ENCODE assay signal across 7 mouse cellular contexts in genomic region chr11:79704318-79705150, GRCm38 (mm10).
DNase-seq lines count a peak whose midpoint lies in the region; ATAC-seq and TF ChIP-seq lines count a peak whose summit lies in the region.

No protein-coding gene starts in this region.

- no peaks in the 10 kb centered on the region for H3K9me3 ChIP-seq in embryonic facial prominence, embryonic 11.5 days (replicated peaks; ENCODE audit: control insufficient read depth, low read length)
- no peaks in the 10 kb centered on the region for H3K9me3 ChIP-seq in limb, embryonic 12.5 days
- H3K9me3 ChIP-seq in midbrain, embryonic 15.5 days = no peaks in the 10 kb centered on the region

- H3K27me3 ChIP-seq in embryonic facial prominence, embryonic 11.5 days (ENCODE audit: control insufficient read depth, insufficient read depth, low read length) = no peaks in the 10 kb centered on the region
- no peaks in the 10 kb centered on the region for H3K27me3 ChIP-seq in kidney, adult 2 months (replicated peaks; ENCODE audit: control insufficient read depth, insufficient read depth, low read length)
- peaks cover 8% of the 10 kb centered on the region for H3K27me3 ChIP-seq in limb, embryonic 12.5 days
- no peaks in the 10 kb centered on the region; the same call in 1 of the 2 replicates for H3K27me3 ChIP-seq in midbrain, embryonic 15.5 days (replicated peaks)
- no peaks in the 10 kb centered on the region for H3K27me3 ChIP-seq in spleen, adult 2 months (ENCODE audit: control insufficient read depth, insufficient read depth, low read length)

- peak overlapping the region; percentile 86 for H3K4me3 ChIP-seq in embryonic facial prominence, embryonic 11.5 days (ENCODE audit: low read depth, low read length)
- peak overlapping the region; percentile 91 for H3K4me3 ChIP-seq in kidney, adult 2 months (ENCODE audit: insufficient read depth, low read depth, low read length)
- H3K4me3 ChIP-seq in limb, embryonic 12.5 days (replicated peaks) = peak overlapping the region; percentile 70
- H3K4me3 ChIP-seq in midbrain, embryonic 15.5 days = peak overlapping the region; percentile 83
- peak overlapping the region; percentile 93 for H3K4me3 ChIP-seq in spleen, adult 2 months (ENCODE audit: extremely low read depth, insufficient read depth, insufficient read length)

- peak; percentile 88 for ATAC-seq in embryonic facial prominence, embryonic 11.5 days (replicated peaks; ENCODE audit: insufficient number of reproducible peaks, low FRiP score, low TSS enrichment, low read depth)
- peak; percentile 86 for ATAC-seq in limb, embryonic 12.5 days (ENCODE audit: insufficient number of reproducible peaks, insufficient read depth, low FRiP score, low TSS enrichment, low read depth)
- peak; percentile 93 for ATAC-seq in midbrain, embryonic 15.5 days (replicated peaks)

- peak; percentile 99 for DNase-seq in adrenal gland, postnatal 14 days
- DNase-seq in embryonic facial prominence, embryonic 11.5 days (ENCODE audit: low spot score) = peak; percentile 95
- peak; percentile 96 to 98 for DNase-seq in heart, adult 18-20 months
- peak; percentile 98 for DNase-seq in kidney, adult 2 months
- peak; percentile 81 to 91 for DNase-seq in spleen, adult 2 months (ENCODE audit: low read depth in 1 of 2, low spot score in 2 of 2)

- no peaks in the 10 kb centered on the region for H3K36me3 ChIP-seq in embryonic facial prominence, embryonic 11.5 days (replicated peaks; ENCODE audit: control insufficient read depth, insufficient read depth, low read depth, low read length)
- H3K36me3 ChIP-seq in kidney, adult 2 months (ENCODE audit: control insufficient read depth, insufficient read depth, low read length) = no peaks in the 10 kb centered on the region
- H3K36me3 ChIP-seq in limb, embryonic 12.5 days = peaks cover 17% of the 10 kb centered on the region
- no peaks in the 10 kb centered on the region for H3K36me3 ChIP-seq in midbrain, embryonic 15.5 days (replicated peaks)
- H3K36me3 ChIP-seq in spleen, adult 2 months (ENCODE audit: control insufficient read depth, insufficient read depth, low read length) = 0 out of 2 replicates have a peak, but pooled peaks cover 2% of the 10 kb centered on the region

- H3K4me2 ChIP-seq in embryonic facial prominence, embryonic 11.5 days (ENCODE audit: low read depth, low read length) = peak overlapping the region; percentile 41
- H3K4me2 ChIP-seq in limb, embryonic 12.5 days = peak overlapping the region; percentile 65
- peak overlapping the region; percentile 71 for H3K4me2 ChIP-seq in midbrain, embryonic 15.5 days

- TF ChIP-seq POLR2A in kidney, adult 2 months (IDR thresholded peaks at IDR 0.05; ENCODE audit: low read depth, low read length) = no peak
- TF ChIP-seq POLR2A in spleen, adult 2 months (IDR thresholded peaks at IDR 0.05; ENCODE audit: low read depth, low read length) = peak; percentile 55; the same call in 1 of the 2 replicates

- TF ChIP-seq CTCF in kidney, adult 2 months (conservative IDR thresholded peaks at IDR 0.05; ENCODE audit: insufficient read depth, insufficient read length, low read depth, low read length) = no peak
- TF ChIP-seq CTCF in spleen, adult 2 months (IDR thresholded peaks at IDR 0.05; ENCODE audit: extremely low read depth, insufficient read depth, insufficient read length, insufficient replicate concordance) = no peak

- H3K27ac ChIP-seq in embryonic facial prominence, embryonic 11.5 days (replicated peaks; ENCODE audit: low read depth, low read length) = peak overlapping the region; percentile 93
- peak overlapping the region; percentile 93 for H3K27ac ChIP-seq in kidney, adult 2 months (ENCODE audit: insufficient read depth, low read depth, low read length)
- H3K27ac ChIP-seq in limb, embryonic 12.5 days = peak overlapping the region; percentile 97
- H3K27ac ChIP-seq in midbrain, embryonic 15.5 days = peak overlapping the region; percentile 98
- peak overlapping the region; percentile 94 for H3K27ac ChIP-seq in spleen, adult 2 months (ENCODE audit: insufficient read depth, low read length)

- under 1% methylated on average over 61 of the region's 61 CpGs for WGBS in embryonic facial prominence, embryonic 11.5 days
- WGBS in kidney, adult 2 months = 2% methylated on average over 58 of the region's 61 CpGs
- WGBS in limb, embryonic 12.5 days = under 1% methylated on average over 61 of the region's 61 CpGs
- WGBS in midbrain, embryonic 15.5 days = under 1% methylated on average over 50 of the region's 61 CpGs
- 2% methylated on average over 59 of the region's 61 CpGs for WGBS in spleen, adult 2 months

- peak overlapping the region; percentile 88 for H3K9ac ChIP-seq in embryonic facial prominence, embryonic 11.5 days (replicated peaks; ENCODE audit: low read length)
- peak overlapping the region; percentile 83 for H3K9ac ChIP-seq in limb, embryonic 12.5 days (replicated peaks)
- peak overlapping the region; percentile 94 for H3K9ac ChIP-seq in midbrain, embryonic 15.5 days

- no peaks in the 10 kb centered on the region; the same call in 1 of the 2 replicates for H3K4me1 ChIP-seq in embryonic facial prominence, embryonic 11.5 days (ENCODE audit: control insufficient read depth, insufficient read depth, low read length)
- peaks cover 7% of the 10 kb centered on the region; the same call in 1 of the 2 replicates for H3K4me1 ChIP-seq in kidney, adult 2 months (ENCODE audit: control insufficient read depth, insufficient read depth, low read length)
- H3K4me1 ChIP-seq in limb, embryonic 12.5 days (replicated peaks) = peaks cover 38% of the 10 kb centered on the region
- H3K4me1 ChIP-seq in midbrain, embryonic 15.5 days = peaks cover 30% of the 10 kb centered on the region
- H3K4me1 ChIP-seq in spleen, adult 2 months (ENCODE audit: control insufficient read depth, insufficient read depth, insufficient read length) = peaks cover 5% of the 10 kb centered on the region

Comparison
In these comparisons a context has a peak if more than half of its experiments do, and no peak if none do; other contexts are left out.
1. Peak in every context shown above with its lines: DNase-seq, ATAC-seq, H3K4me3 ChIP-seq and H3K27ac ChIP-seq.